Mouse (Mus musculus) heart, embryonic 14.5 days (tissue): Measurements from ENCODE around the gene Nags. TPM values are rescaled to one million over a fixed set of nuclear protein-coding genes. Genes with fewer than 3 reads are reported as not detected.

ENCODE experiments used
- ATAC-seq: fragments of 200-750 bp; cut with Nextera tagmentation; 2 replicates; pipeline ENCODE4 v1.8.0; 2017; ENCODE audit warnings: low read depth, moderate TSS enrichment; ENCODE audit not compliant: insufficient number of reproducible peaks, insufficient read depth, low FRiP score
- H3K27ac ChIP-seq, 2 experiments: fragments of 200-500 bp in 1 of 2; fragments of 300-500 bp in 1 of 2; sonication (generic) in 1 of 2; replicated peaks in 1 of 2; 2 replicates each; pipeline ENCODE4 v1.5.1; 2012 to 2014; ENCODE audit warnings: low read depth in 2 of 2, low read length in 2 of 2, control low read depth in 1 of 2, mild to moderate bottlenecking in 1 of 2, mixed read lengths in 1 of 2; ENCODE audit not compliant: control insufficient read depth in 1 of 2, insufficient read depth in 1 of 2
- H3K27me3 ChIP-seq: fragments of 300-500 bp; sonication (generic); 2 replicates; pipeline ENCODE4 v1.6.1; 2014; ENCODE audit warnings: mild to moderate bottlenecking, low read length, control low read depth; ENCODE audit not compliant: control insufficient read depth, insufficient read depth
- H3K36me3 ChIP-seq: fragments of 300-500 bp; sonication (generic); 2 replicates; pipeline ENCODE4 v1.6.1; 2014; ENCODE audit warnings: mild to moderate bottlenecking, control low read depth, low read length, mixed read lengths; ENCODE audit not compliant: control insufficient read depth, insufficient read depth
- H3K4me1 ChIP-seq, 2 experiments: fragments of 200-500 bp in 1 of 2; fragments of 300-500 bp in 1 of 2; sonication (generic) in 1 of 2; 2 replicates each; pipeline ENCODE4 v1.6.1; 2012 to 2014; ENCODE audit warnings: low read length in 2 of 2, control low read depth in 1 of 2, mixed read lengths in 1 of 2; ENCODE audit not compliant: control insufficient read depth in 2 of 2, insufficient read depth in 2 of 2
- H3K4me2 ChIP-seq: fragments of 300-500 bp; sonication (generic); 2 replicates; pipeline ENCODE4 v1.6.1; 2014; ENCODE audit warnings: mild to moderate bottlenecking, low read length
- H3K4me3 ChIP-seq, 2 experiments: fragments of 200-500 bp in 1 of 2; fragments of 300-500 bp in 1 of 2; sonication (generic) in 1 of 2; 2 replicates each; pipeline ENCODE4 v1.5.1; 2012 to 2014; ENCODE audit warnings: low read length in 2 of 2, mild to moderate bottlenecking in 2 of 2, control low read depth in 1 of 2, low read depth in 1 of 2, moderate library complexity in 1 of 2; ENCODE audit not compliant: control insufficient read depth in 1 of 2, insufficient read depth in 1 of 2
- H3K9ac ChIP-seq: fragments of 300-500 bp; sonication (generic); 2 replicates; pipeline ENCODE4 v1.6.1; 2014; ENCODE audit warnings: mild to moderate bottlenecking, low read length
- H3K9me3 ChIP-seq: fragments of 300-500 bp; sonication (generic); 2 replicates; pipeline ENCODE4 v1.6.1; 2016; ENCODE audit warnings: low read length, control low read depth; ENCODE audit not compliant: control insufficient read depth
- WGBS: fragments of 180-500 bp; shearing (Covaris S2); extraction: QIAGEN DNeasy Blood & Tissue Kit; methylation state at CpG from one replicate; pipeline ENCODE4 v1.1.7; 2014; 5-methylcytosine and 5-hydroxymethylcytosine counted together
- polyA plus RNA-seq: library from polyadenylated mRNA; unstranded; fragments of >200 nt; fragmentation: Nextera tagmentation; extraction: Ambion mirVana; gene quantifications from 2 replicates; pipeline ENCODE4 v1.2.1, GENCODE M21; 2014

Nags gene
- polyA plus RNA-seq, 1 experiment from 2014 or later: not detected

DNA sequence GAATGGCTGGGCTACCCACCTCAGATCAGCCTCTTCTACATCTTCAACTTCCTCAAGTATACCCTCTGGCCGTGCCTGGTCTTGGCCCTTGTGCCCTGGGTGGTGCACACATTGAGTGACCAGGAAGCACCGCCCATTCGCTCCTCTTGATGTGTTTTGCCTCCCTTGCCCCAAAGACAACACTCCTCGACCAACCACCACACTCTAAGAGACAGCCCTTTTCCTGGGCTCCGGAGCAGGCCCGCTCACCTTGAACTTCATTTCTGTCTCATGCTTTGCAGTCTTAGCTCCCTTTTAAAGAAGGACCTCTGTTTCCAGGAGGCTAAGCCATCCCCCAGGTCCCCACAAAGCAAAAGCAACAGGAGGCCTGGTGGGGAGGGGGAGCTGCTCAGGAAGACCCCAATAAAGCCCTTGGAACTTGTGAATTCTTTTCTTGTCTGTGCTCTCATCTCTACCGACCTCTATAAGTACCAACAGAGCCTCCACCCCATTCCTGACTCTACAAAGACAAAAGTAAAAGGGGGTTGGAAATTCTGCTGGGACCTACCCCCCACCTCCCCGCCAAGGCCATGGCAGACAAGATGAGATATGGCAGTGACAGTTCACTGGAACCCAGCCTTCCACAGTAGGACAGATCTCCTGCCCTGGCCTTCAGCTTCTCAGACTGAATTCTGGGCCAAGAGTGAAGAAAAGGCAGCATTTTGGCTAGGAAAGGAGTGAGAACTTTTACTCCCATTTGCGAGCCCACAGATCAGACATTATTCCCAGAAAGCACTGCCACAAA, 48.5 kb downstream of the Nags start:
- Histone ChIP-seq H3K36me3 (peaks cover 70% of the 10 kb centered on the region), H3K9ac (no peak overlapping the region), H3K9me3 (no peaks in the 10 kb centered on the region), H3K4me1 (peaks cover 4 to 12% of the 10 kb centered on the region in 2 experiments), H3K27ac (no peak overlapping the region), H3K4me2 (no peak overlapping the region), H3K27me3 (no peaks in the 10 kb centered on the region), H3K4me3 (no peak overlapping the region)
- WGBS: 85% methylated on average over 9 of the region's 9 CpGs
- no peak for ATAC-seq

DNA sequence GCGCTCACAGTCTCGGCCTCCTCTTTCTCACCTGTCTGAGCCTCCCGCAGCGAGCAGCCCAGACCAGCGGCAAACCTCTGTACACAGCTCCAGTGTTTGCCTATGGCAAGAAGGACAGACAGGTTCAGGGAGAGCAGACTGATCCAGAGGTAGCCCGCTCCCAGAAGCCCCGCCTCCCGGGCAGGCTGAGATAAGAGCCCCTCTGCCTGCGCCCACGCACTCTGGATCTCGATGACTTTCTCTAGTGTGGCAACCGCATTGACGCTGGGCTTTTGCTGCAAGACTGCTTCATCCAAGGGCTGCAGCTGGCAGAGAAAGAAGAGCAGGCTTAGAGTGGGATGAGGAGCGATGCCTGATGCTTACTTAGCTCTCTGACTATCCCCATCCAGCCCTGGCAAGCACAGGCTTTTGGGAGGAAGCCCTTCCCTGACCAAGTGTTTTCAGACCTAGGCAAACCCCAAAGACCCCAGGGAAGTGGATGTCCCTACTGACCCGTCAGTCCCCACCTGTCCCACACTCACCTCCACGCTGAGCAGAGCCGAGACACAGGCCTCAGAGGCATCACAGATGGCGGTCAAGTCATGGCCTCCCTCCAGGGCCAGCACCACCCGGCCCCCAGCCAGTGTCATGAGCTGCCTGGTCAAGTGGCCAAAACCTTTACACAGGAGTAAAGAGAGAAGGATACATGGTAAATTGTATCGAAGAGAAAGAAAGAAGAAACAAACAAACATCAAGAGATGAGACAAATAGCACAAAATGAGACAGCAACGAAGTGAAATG, 50.9 kb downstream of the Nags start:
- Histone ChIP-seq H3K4me1 (peaks cover 0 to 2% of the 10 kb centered on the region in 2 experiments; a peak in 1 of 4 replicates), H3K4me2 (no peak overlapping the region), H3K9me3 (no peaks in the 10 kb centered on the region), H3K27ac (no peak overlapping the region), H3K4me3 (no peak overlapping the region), H3K36me3 (peaks cover 93% of the 10 kb centered on the region), H3K9ac (0 out of 2 replicates have a peak overlapping the region, but pooled peaks have one; percentile 19), H3K27me3 (no peaks in the 10 kb centered on the region)
- WGBS: 59% methylated on average over 21 of the region's 21 CpGs
- no peak for ATAC-seq

DNA sequence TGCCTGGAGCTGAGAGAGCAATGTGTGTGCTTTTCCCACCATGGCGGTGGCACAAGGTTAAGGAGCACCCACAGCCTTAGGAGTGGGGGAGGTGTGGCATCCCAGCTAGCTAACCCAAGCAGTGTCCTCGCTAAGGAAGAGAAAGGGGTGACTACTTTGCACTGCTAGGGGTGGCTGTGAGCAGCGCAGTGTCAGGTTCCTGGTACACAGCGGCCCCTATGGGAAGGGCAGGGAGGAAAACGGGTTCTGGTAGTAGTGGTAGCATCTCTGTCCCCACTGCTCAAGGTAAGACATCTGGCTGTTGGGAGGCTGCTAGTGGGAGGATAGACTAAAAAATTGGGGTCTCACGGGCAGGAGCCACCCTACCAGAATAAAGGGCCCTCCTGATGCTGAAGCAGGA, 52.9 kb downstream of the Nags start:
- no peaks in the 10 kb centered on the region for H3K27me3 ChIP-seq
- H3K4me3 ChIP-seq: no peak overlapping the region
- no peak overlapping the region for H3K9ac ChIP-seq
- peaks cover 0 to 2% of the 10 kb centered on the region in 2 experiments; a peak in 1 of 4 replicates for H3K4me1 ChIP-seq
- WGBS: 73% methylated on average over 6 of the region's 6 CpGs
- H3K36me3 ChIP-seq: peaks cover 100% of the 10 kb centered on the region
- no peaks in the 10 kb centered on the region for H3K9me3 ChIP-seq
- no peak for ATAC-seq
- H3K4me2 ChIP-seq: no peak overlapping the region
- no peak overlapping the region for H3K27ac ChIP-seq

Other genes with a start within 250 kb of the Nags start
- gene Sost, start 178.5 kb upstream of the Nags start, polyA plus RNA-seq: 0.12 and 0.55 TPM in 2 replicates
- gene Cfap97d1, start 161.2 kb upstream of the Nags start, polyA plus RNA-seq: not detected in 2 replicates
- 56.4 and 58.9 TPM in 2 replicates for gene Dusp3, start 158.5 kb upstream of the Nags start, polyA plus RNA-seq
- gene Mpp3, start 117.1 kb upstream of the Nags start, polyA plus RNA-seq: 2.9 and 3.3 TPM in 2 replicates
- gene Cd300lg, start 104.0 kb upstream of the Nags start, polyA plus RNA-seq: 4.2 and 4.8 TPM in 2 replicates
- gene Mpp2, start 57.0 kb upstream of the Nags start, polyA plus RNA-seq: 6.0 and 6.8 TPM in 2 replicates
- not detected in 2 replicates for gene Ppy, start 44.2 kb upstream of the Nags start, polyA plus RNA-seq
- not detected in 2 replicates for gene Pyy, start 37.7 kb upstream of the Nags start, polyA plus RNA-seq
- 28.2 and 34.1 TPM in 2 replicates for gene Tmem101, start 10.9 kb downstream of the Nags start, polyA plus RNA-seq
- gene Lsm12, start 39.8 kb downstream of the Nags start, polyA plus RNA-seq: 60.3 and 62.1 TPM in 2 replicates
- 24.8 and 27.8 TPM in 2 replicates for gene G6pc3, start 44.1 kb downstream of the Nags start, polyA plus RNA-seq
- gene Hdac5, start 84.7 kb downstream of the Nags start, polyA plus RNA-seq: 52.1 and 54.5 TPM in 2 replicates
- gene BC030867, start 103.4 kb downstream of the Nags start, polyA plus RNA-seq: 8.7 and 10.3 TPM in 2 replicates
- gene Asb16, start 123.2 kb downstream of the Nags start, polyA plus RNA-seq: 0.09 and 0.11 TPM in 2 replicates
- 39.1 and 46.5 TPM in 2 replicates for gene Tmub2, start 139.4 kb downstream of the Nags start, polyA plus RNA-seq
- gene Atxn7l3, start 151.1 kb downstream of the Nags start, polyA plus RNA-seq: 7.0 and 10.6 TPM in 2 replicates
- 50.2 and 53.6 TPM in 2 replicates for gene Ubtf, start 174.2 kb downstream of the Nags start, polyA plus RNA-seq
- 5.6 and 11.8 TPM in 2 replicates for gene Slc4a1, start 220.7 kb downstream of the Nags start, polyA plus RNA-seq
- gene Rundc3a, start 247.9 kb downstream of the Nags start, polyA plus RNA-seq: 0.81 and 1.2 TPM in 2 replicates